Mouse (Mus musculus) inflammation-experienced regulatory T-cells (primary cell): ENCODE results near the gene Dgcr8. TPM values are rescaled to one million over a fixed set of nuclear protein-coding genes. Genes with fewer than 3 reads are reported as not detected.

ENCODE experiments used
- polyA plus RNA-seq, 2 experiments: library from polyadenylated mRNA; unstranded; fragments of 100-300 nt; shearing (Covaris generic); gene quantifications; one replicate each; pipeline ENCODE4 v1.2.1; 2017

The Dgcr8 gene
- polyA plus RNA-seq = 10 to 100 TPM; 26.5 to 37.7 TPM

GRCm38 (mm10) chr16:18289067-18289588 is at the start of gene Dgcr8:
Gene Dgcr8 (minus strand): TSS chr16:18289246.

DNA sequence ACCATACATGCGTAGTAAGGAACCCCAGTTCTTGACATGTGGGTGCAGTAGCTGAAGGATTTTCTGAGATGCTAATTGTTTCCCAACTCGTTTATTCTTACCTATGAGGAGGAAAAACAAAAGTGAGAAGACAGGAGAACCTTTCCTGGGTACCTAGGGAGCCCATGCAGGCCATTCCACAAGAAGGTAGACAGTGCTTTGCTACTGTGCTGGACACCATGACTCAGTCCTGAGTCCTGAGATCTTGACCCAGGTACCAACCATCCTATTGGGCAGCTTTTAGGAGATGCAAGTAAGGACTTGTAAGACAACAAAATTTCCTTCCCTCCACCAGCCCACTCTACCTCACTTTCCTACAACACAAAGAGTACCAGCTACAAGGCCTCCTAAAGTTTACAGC is 30.8 kb downstream of the Dgcr8 start, which contains the start of gene Gm49776:
Gene Gm49776 (minus strand): TSS at position 101 of the 400 bp plus-strand sequence.

GRCm38 (mm10) chr16:18248433-18249363 is 40.3 kb downstream of the Dgcr8 start, which contains the start of the genes Trmt2a and Ranbp1:
Gene Trmt2a (plus strand): TSS chr16:18248679.
Gene Ranbp1 (minus strand): TSS chr16:18248732.

DNA sequence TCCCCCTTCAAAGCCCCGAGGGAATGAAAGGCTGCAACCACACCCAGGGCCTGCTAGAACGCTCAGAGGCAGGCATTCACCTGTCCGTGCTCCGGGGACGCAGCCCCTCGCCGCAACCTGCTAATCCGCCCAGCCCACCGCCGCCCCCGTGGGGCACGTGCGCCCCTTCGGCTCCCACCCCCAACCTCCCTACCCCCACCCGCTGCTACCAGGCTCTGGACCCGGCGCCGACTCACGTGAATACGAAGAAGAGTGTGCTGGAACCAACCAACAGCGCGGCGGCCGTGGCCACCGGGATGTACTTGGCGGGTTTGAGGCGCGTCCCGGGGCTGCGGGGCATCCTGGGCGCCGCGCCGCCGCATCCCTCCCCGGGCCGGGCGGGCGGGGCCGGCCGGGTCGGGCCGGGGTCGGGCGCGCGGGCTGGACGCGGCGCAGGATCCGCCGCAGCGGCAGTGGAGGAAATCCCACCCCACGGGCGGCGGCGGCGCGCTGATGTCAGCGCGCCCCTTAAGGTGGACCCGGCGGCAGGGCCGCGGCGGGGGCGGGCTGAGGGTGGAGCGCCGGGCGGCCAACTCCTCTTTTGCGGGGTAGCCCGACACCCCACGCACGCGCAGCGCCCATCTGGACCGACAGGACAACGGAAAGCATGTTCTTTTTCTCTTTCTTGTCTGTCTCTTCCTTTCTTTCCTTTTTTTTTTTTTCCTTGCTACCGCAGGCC is 54.2 kb downstream of the Dgcr8 start, which contains the start of gene Zdhhc8:
Gene Zdhhc8 (minus strand): TSS at position 466 of the 718 bp plus-strand sequence.

GRCm38 (mm10) chr16:18217579-18217978 is 71.5 kb downstream of the Dgcr8 start, which contains the start of gene Ccdc188:
Gene Ccdc188 (plus strand): TSS chr16:18217879.

Other genes with a start within 250 kb of the Dgcr8 start
- 10 to 100 TPM; 30.2 to 32.6 TPM for gene Dgcr6, start 236.4 kb downstream of the Dgcr8 start, polyA plus RNA-seq
- gene Prodh, start 199.0 kb downstream of the Dgcr8 start, polyA plus RNA-seq = 1 to 10 TPM; 3.7 to 5.0 TPM
- gene Rtn4r, start 161.6 kb downstream of the Dgcr8 start, polyA plus RNA-seq = not detected
- not detected for gene Ccdc188, start 71.4 kb downstream of the Dgcr8 start, polyA plus RNA-seq
- gene Zdhhc8, start 54.1 kb downstream of the Dgcr8 start, polyA plus RNA-seq = 1 to 10 TPM; 7.2 to 9.1 TPM
- 100 to 1,000 TPM in 1 of 2 experiments, 10 to 100 TPM in 1; 98.1 to 127 TPM for gene Trmt2a, start 40.6 kb downstream of the Dgcr8 start, polyA plus RNA-seq
- gene Ranbp1, start 40.5 kb downstream of the Dgcr8 start, polyA plus RNA-seq = 100 to 1,000 TPM; 216 to 273 TPM
- gene Gm49776, start 30.9 kb downstream of the Dgcr8 start, polyA plus RNA-seq = not detected
- gene Tango2, start 58.9 kb upstream of the Dgcr8 start, polyA plus RNA-seq = 10 to 100 TPM; 58.5 to 71.9 TPM
- 1 to 10 TPM; 1.1 to 1.7 TPM for gene Arvcf, start 58.9 kb upstream of the Dgcr8 start, polyA plus RNA-seq
- gene Txnrd2, start 137.1 kb upstream of the Dgcr8 start, polyA plus RNA-seq = 10 to 100 TPM; 30.2 to 39.9 TPM
- 10 to 100 TPM; 42.9 to 67.2 TPM for gene Comt, start 137.6 kb upstream of the Dgcr8 start, polyA plus RNA-seq
- 10 to 100 TPM; 17.6 to 22.6 TPM for gene Gnb1l, start 209.5 kb upstream of the Dgcr8 start, polyA plus RNA-seq
- under 1 TPM in 1 of 2 experiments, not detected in 1; 0.44 TPM for gene Rtl10, start 209.7 kb upstream of the Dgcr8 start, polyA plus RNA-seq